Mouse (Mus musculus) megakaryocyte-erythroid progenitor cell, adult 5-6 weeks (primary cell): ENCODE measurements around the gene 1500011B03Rik. TPM values are rescaled to one million over a fixed set of nuclear protein-coding genes. Genes with fewer than 3 reads are reported as not detected.

Experiments
- ATAC-seq: replicated peaks from 2 replicates; pipeline ENCODE4 v1.8.0; 2016; ENCODE audit warnings: mild to moderate bottlenecking, inconsistent platforms; ENCODE audit not compliant: severe bottlenecking, poor library complexity, low FRiP score, low TSS enrichment
- total RNA-seq, 2 experiments: library from RNA; stranded (forward) in 1 of 2; stranded (reverse) in 1 of 2; fragments of 200-1000, 215-1000 nt in 1 of 2; fragments of >200 nt in 1 of 2; fragmentation: Nextera tagmentation in 1 of 2; gene quantifications; 2 replicates each; pipeline ENCODE4 v1.2.3; 2014 to 2017

1500011B03Rik gene
- total RNA-seq, 2 experiments from 2014 or later: 53.2 to 55.0 TPM

DNA sequence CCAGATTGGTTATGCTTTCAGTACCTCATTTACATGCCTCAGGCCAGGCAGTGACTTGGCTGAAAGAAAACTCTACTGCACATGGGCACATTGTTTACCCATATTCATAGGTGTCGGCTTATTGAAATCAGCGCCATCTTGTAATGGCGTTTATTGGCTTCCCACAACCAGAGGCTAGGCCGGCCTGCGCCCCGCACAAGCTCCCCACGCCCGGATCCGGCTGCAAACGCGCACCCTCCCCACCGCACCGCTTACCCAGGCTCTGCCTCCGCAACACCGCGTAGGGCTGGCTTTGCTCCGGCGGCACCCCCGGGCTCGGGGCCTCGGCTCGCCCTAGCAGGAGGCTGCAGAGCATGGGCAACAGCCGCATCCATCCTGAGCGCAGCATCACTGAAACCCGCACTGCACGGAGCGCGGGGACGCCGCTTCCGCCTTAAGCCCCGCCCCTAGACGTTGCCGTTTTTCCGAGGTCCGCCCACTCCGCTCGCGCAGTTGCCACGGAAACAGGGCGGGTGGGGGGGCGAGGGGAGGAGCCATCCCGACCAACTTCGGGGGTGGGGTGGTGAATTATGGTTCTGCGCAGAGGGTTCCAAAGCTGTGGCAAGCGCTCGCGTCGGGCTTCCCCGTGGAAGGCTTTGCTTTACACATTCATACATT, 9.6 kb downstream of the 1500011B03Rik start:
- ATAC-seq: peak; percentile 68

DNA sequence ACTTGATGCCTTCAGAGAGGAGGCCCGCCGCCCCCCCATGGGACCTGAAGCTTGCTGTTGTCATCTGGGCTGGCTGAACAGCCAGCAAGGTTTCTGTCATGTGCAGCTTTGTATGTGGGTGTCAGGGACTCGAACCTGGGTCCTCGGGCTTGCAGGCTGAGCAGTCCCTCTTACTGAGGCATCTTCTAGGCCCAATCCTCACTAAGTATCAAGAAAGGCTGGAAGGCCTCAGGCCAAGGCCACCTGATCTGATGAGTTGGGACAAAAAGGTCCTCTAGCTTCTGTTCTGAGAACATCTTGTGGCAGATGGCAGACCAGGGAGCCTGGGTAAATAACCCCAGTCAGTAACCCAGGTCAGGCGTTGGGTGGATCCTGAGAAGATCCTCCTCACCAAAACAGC, 13.4 kb downstream of the 1500011B03Rik start:
- ATAC-seq: no peak

- ATAC-seq: no peak
Observed at GRCm38 (mm10) chr5:114809181-114809756, 14.0 kb downstream of the 1500011B03Rik start.

DNA sequence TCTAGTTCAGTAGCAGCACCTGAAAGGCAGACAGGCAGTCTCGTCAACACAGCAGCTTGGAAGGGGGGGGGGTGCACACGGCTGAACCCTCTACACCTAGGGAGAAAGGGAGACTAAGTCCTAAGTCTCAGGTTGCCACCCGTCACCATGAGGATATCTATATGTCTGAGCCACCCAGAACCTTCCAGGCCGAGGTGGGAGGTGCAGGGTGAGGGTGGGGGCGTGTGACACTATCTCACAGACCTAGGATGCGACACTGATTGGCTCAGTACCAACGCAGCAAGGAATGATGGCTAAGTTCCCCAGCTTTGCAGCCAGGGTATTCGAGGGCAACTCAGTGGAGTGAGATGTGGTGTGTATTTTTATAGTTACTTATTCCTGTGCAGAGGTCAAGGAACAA, 14.9 kb downstream of the 1500011B03Rik start:
- peak; percentile 41 for ATAC-seq

DNA sequence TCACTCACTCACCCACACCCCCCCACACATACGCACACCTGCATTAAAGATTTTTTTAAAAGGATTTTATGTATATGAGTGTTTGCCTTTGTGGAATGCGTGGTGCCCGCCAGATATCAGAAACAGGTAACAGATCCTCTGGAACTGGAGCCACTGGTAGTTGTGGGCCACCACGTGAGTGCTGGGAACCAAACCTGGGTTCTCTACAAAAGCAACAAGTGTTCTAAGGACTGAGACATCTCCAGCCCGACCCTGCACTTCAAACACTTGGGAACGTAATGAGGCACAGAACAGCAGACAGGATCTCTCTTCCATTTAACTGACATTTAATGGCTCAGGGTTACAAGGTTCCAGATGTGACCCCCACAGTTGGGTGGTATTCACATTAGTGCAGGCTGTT, 15.4 kb downstream of the 1500011B03Rik start:
- no peak for ATAC-seq

DNA sequence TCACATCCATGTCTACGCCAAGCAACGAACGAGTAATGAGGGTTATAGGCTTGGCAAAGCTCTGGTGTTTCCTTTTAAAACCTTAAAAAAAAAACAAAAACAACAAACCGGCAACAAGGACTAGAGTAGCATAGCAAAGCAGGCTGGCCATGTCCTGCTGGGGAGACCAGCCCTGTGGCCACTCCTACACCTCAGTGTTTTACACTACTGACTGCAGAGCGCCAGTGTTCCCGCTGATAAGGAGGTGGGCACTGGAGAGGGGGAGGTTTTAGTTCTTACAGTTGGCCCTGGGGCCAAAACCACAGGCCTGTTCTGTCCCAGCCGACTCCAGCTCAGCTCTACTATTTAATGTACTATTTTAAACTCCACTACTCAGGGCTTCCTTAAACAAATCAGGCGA, 15.8 kb downstream of the 1500011B03Rik start:
- peak; percentile 88 for ATAC-seq

GRCm38 (mm10) chr5:114807063-114807462, 16.2 kb downstream of the 1500011B03Rik start:
- ATAC-seq: peak; percentile 29

- ATAC-seq: no peak
Observed at GRCm38 (mm10) chr5:114806636-114807035, 16.6 kb downstream of the 1500011B03Rik start.

GRCm38 (mm10) chr5:114805436-114806350, 17.6 kb downstream of the 1500011B03Rik start:
- no peak for ATAC-seq

DNA sequence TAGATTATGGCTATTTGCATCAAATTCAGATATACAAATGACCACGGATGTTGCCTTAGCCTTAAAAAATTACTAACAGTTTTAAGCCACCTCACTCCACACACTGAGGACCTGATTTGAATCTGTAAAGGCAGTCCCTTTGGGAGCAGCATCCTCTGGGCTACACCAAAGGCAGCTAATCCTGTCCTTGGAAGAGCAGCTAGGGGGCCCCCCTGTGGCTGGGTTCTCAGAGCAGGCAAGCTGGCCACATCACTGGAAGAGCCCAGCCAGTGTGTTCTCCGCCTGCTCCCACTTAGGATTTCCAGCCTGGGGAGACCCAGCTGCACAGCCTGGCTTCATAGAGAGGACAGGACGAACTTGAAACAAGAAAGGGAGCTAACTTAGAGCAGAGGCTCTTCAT, 18.3 kb downstream of the 1500011B03Rik start:
- ATAC-seq: no peak

DNA sequence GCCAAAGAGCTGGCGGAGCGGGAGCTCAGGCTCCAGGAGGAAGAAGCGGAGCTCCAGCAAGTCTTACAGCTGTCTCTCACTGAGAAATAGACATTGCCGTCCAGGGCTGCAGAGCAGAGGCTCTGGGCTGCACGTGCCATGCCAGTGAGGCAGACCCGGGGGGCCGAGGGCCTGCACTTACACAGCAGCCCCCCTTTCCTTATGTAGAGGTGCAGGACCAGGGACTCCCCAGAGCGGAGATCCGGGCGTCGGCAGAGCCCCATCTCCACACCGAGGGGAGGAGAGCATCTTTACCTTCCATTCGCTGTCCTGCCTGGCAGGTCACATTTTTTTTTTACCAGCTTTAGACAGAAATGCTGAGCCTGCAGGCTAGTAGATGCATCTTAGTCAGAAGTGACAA, 18.9 kb downstream of the 1500011B03Rik start:
- no peak for ATAC-seq

DNA sequence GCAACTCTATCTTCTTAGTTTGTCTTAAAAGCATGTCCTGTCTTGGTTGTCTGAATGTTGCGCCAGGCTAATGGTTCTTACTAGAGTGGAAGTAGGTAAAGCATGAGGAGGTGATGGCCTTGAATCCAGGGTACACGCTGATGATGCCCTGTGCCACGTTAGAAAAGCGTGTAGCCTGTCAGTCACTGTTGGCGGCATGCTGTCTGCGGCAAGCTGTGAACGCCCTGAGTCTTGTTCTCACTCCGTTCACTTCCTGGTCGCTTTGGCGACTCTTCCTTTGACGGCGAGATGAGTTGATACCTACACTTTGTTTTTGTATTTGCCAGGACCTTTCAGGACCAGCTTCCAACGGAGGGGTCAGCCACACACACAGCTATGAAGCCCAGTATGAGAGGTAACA, 20.0 kb downstream of the 1500011B03Rik start:
- no peak for ATAC-seq

DNA sequence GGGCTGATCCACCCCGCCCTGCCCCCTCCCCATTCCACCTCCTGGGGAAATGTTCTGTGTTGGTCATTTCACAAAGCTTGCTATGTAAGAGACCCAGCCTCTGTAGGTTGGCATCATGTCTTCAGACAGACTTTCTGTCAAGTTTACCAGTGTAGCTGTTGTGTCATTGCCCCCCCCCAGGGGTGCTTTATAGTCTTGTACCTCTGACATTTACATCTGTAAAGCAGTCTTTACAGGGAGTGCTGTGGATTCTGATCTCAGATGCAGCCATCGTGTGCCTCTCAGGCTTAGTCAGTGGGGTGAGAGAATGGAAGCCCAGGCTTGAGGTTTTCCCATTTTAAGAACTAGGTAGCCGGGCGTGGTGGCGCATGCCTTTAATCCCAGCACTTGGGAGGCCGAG, 21.4 kb downstream of the 1500011B03Rik start:
- ATAC-seq: no peak

DNA sequence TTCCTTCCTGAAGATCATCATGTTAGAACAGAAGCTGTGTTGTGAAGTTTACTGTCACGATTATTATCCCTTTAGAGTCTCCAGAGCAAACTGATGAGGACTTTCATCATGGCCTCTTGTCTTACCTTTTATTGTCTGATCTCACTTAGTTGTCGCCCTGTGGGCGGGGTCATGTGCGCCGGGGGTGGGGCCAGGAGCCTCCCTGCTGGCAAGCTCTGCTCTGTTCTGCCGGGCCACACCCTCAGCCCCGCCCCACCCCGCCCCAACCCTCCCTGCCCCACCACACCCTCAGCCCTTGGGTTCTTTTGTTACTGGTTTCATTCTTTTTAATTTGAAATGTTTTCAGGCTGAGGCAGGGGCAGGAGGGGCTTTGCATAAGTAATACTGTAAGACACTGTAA, 22.2 kb downstream of the 1500011B03Rik start:
- ATAC-seq: peak; percentile 75

- ATAC-seq: no peak
Observed at GRCm38 (mm10) chr5:114799848-114800247, 23.4 kb downstream of the 1500011B03Rik start.

GRCm38 (mm10) chr5:114797253-114797652, 26.0 kb downstream of the 1500011B03Rik start:
- no peak for ATAC-seq

DNA sequence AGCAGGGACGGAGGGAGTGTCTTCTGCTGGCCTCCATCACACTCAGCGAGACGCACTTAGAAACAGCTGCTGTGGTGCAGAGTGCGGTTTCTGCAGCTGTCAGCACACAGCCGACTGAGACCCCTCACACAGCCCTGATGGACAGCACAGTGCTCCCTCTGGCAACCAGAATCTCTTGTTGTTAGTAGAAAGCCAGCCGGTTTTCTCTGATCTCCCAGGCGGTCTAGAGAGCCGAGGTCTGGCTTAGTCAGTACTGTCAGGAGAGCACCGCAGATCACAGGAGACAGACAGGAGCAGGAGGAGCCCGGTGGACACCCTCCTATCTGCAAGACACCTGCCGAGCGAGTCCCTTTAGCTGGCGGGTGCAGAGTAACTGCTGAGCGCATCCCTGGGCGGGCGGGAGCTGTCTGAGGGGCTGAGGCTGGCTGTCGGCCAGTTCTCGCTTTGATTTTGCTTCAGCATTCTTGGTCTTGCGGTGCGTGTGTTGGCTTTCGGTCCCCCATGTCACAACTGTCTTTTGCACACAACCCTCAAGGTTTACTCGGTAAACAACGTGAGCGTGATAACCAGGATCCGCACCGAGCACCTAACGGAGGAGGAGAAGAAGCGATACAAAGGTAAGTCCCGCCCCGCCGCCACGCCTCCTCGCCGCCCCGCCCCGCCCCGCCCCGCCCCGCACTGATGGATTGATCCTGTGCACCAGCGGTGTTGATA, 26.8 kb downstream of the 1500011B03Rik start:
- no peak for ATAC-seq

DNA sequence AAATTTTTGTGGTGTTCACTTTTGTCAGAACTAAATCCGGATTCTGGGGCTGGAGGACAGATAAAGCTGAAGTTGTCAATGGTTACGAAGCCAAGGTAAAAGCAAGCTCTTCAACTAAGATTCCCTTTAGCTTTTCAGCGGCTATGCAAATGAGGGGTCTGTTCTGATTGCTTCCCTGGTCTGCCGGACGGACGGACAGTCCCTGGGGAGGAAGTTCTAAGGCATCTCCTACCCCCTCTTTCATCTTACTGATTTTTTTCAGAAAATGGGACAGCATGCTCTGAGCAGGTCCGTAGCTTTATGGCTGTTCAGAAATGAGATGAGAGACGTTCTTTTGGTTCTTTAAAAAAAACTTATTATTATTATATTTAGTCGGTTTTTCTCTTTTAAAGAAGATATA, 27.6 kb downstream of the 1500011B03Rik start:
- no peak for ATAC-seq

DNA sequence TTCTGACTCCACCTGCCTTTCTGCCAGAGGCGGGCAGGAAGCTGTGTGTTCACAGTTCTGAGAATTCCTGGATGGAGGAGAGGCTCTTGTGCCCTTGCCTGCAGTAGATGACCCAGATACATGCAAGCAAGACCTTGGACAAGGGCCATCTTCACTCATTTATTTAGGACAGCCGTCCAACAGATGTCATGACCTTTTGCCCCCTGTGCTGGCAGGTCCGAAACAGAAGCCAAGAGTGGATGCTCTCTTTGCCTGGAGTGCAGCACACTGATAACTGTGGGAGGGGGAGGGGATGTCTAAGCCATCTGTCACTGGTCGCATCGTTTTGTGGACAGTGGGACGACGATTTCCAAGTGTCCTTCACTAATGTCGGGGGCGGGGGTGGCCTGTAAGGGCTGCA, 28.0 kb downstream of the 1500011B03Rik start:
- ATAC-seq: no peak

DNA sequence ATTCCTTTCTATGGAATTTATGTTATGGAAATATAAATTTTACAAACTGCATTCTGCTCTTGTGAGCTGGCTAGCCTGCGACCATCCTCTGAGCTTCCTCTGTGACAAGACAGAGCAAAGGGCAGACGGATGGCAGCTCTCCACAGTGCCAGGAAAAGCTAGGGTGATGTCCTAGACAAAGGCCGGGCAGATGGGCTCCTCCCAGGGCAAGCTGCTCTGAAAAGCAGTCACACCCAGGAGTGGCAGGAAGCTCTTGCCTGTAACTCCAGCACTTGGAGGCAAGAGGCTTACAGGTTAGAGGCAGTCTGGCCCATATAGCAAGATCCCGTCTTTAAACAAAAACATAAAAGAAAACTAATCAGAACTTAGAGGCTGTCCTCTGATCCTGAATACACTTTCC, 28.7 kb downstream of the 1500011B03Rik start:
- ATAC-seq: no peak
